Mouse (Mus musculus) forebrain, embryonic 16.5 days (tissue): ENCODE data around the gene Pdzrn3. TPM values are rescaled to one million over a fixed set of nuclear protein-coding genes. Genes with fewer than 3 reads are reported as not detected.

Source experiments
- ATAC-seq: fragments of 200-750 bp; cut with Nextera tagmentation; 2 replicates; pipeline ENCODE4 v1.8.0; 2017; ENCODE audit warnings: mild to moderate bottlenecking, moderate library complexity
- H3K27ac ChIP-seq: fragments of 300-500 bp; sonication (generic); 2 replicates; pipeline ENCODE4 v1.5.1; 2014; ENCODE audit warnings: low read length, control low read depth
- H3K27me3 ChIP-seq: fragments of 300-500 bp; sonication (generic); replicated peaks from 2 replicates; pipeline ENCODE4 v1.6.1; 2014; ENCODE audit warnings: low read length; ENCODE audit not compliant: control insufficient read depth, insufficient read depth
- H3K36me3 ChIP-seq: fragments of 300-500 bp; sonication (generic); 2 replicates; pipeline ENCODE4 v1.6.1; 2014; ENCODE audit not compliant: control insufficient read depth, insufficient read depth
- H3K4me1 ChIP-seq: fragments of 300-500 bp; sonication (generic); replicated peaks from 2 replicates; pipeline ENCODE4 v1.6.1; 2014; ENCODE audit warnings: low read length; ENCODE audit not compliant: control insufficient read depth, insufficient read depth
- H3K4me2 ChIP-seq: fragments of 300-500 bp; sonication (generic); 2 replicates; pipeline ENCODE4 v1.6.1; 2014; ENCODE audit warnings: mild to moderate bottlenecking, low read length, control low read depth
- H3K4me3 ChIP-seq: fragments of 300-500 bp; sonication (generic); replicated peaks from 2 replicates; pipeline ENCODE4 v1.5.1; 2014; ENCODE audit warnings: mild to moderate bottlenecking, low read length, control low read depth
- H3K9ac ChIP-seq: fragments of 300-500 bp; sonication (generic); replicated peaks from 2 replicates; pipeline ENCODE4 v1.6.1; 2014; ENCODE audit warnings: low read depth, low read length, control low read depth
- H3K9me3 ChIP-seq: fragments of 300-500 bp; sonication (generic); 2 replicates; pipeline ENCODE4 v1.6.1; 2016; ENCODE audit warnings: low read length; ENCODE audit not compliant: control insufficient read depth
- WGBS: fragments of 180-500 bp; shearing (Covaris S2); extraction: QIAGEN DNeasy Blood & Tissue Kit; methylation state at CpG from one replicate; pipeline ENCODE4 v1.1.7; 2014; 5-methylcytosine and 5-hydroxymethylcytosine counted together
- polyA plus RNA-seq: library from polyadenylated mRNA; unstranded; fragments of >200 nt; fragmentation: Nextera tagmentation; extraction: Ambion mirVana; gene quantifications from 2 replicates; pipeline ENCODE4 v1.2.1, GENCODE M21; 2015

Pdzrn3 gene
- polyA plus RNA-seq, 1 experiment from 2014 or later: 24.0 TPM

DNA sequence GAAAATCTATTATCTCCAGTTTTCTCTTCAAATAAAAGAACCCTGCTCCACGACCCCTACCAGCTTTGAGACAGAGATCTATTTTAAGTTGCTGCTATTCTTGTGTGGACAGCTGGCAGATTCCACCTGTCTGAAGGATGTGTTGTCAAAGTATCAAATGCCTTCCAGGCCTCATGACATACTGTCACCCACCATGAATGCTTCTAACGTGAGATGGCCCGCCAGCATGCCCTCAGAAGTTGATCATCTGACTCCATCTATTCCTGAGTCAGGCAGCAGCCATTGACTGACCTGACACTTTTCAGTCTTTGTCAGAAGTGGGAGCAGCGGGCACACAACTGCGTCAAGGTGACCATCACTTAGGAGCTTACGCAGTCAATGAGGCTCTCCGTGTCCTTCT, 37.6 kb downstream of the Pdzrn3 start:
- no peak for ATAC-seq
- WGBS: 93% methylated on average over 7 of the region's 7 CpGs
- H3K4me1 ChIP-seq: no peaks in the 10 kb centered on the region
- H3K27me3 ChIP-seq: no peaks in the 10 kb centered on the region
- H3K36me3 ChIP-seq: no peaks in the 10 kb centered on the region
- no peak overlapping the region for H3K4me2 ChIP-seq
- no peak overlapping the region for H3K27ac ChIP-seq
- no peak overlapping the region for H3K4me3 ChIP-seq
- no peak overlapping the region for H3K9ac ChIP-seq
- no peaks in the 10 kb centered on the region for H3K9me3 ChIP-seq

DNA sequence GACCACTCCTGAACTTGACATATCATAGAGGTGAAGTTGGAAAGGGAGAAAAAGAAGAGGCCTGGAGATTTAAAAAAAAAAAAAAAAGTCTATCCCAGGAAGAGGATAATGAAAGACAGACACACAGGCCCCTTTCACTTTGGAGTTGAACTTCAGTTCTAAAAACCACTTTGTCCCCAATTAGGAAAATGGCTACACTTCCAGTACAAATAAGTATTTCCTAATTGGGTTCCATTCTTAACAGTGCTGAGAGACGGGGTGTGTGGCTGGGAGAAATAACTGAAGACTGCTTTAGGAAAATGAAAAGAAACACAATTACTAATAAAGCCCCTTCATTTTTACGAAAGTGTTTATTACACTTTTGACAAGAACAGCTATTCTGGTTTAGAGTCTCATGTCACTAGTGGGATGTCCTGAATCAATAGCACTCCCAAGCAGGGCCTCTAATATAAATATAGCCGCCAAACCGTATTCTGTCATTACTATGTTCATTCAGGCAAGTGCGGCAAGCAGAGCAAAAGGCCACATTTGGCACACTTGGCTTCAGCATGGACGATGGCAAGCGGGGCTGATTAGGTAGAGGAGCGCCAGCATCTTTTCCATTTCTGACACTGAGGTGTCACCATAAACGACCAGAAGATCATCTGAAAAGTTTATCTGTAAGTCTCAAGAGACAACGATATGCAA, 39.7 kb downstream of the Pdzrn3 start:
- no peak overlapping the region for H3K4me2 ChIP-seq
- H3K27me3 ChIP-seq: no peaks in the 10 kb centered on the region
- 39% methylated on average over 10 of the region's 10 CpGs for WGBS
- no peaks in the 10 kb centered on the region for H3K36me3 ChIP-seq
- no peak overlapping the region for H3K4me3 ChIP-seq
- H3K4me1 ChIP-seq: no peaks in the 10 kb centered on the region
- no peak overlapping the region for H3K9ac ChIP-seq
- no peak overlapping the region for H3K27ac ChIP-seq
- ATAC-seq: no peak
- H3K9me3 ChIP-seq: no peaks in the 10 kb centered on the region

DNA sequence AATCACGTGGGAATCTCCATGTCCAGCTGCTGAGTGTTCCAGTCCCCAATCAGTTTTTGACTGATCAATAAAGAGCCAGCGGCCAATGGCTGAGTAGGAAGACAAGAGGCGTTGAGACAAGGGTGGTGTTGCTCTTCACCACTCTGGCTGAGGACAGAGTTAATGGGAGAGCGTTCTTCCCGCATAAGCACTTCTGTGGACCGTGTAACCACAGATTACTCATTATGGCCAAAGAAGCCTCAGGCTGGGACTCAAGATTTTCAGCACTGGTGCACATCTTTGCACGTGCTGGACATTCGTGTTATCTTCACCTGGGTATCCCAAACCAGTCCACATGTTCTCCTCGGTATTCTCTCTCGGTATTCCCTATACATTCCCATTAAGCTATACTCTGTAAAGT, 41.0 kb downstream of the Pdzrn3 start:
- H3K27me3 ChIP-seq: no peaks in the 10 kb centered on the region
- WGBS: 96% methylated on average over 10 of the region's 10 CpGs
- H3K27ac ChIP-seq: no peak overlapping the region
- H3K4me3 ChIP-seq: no peak overlapping the region
- ATAC-seq: no peak
- no peaks in the 10 kb centered on the region for H3K4me1 ChIP-seq
- no peaks in the 10 kb centered on the region for H3K9me3 ChIP-seq
- H3K4me2 ChIP-seq: no peak overlapping the region
- no peak overlapping the region for H3K9ac ChIP-seq
- no peaks in the 10 kb centered on the region for H3K36me3 ChIP-seq

- no peaks in the 10 kb centered on the region for H3K4me1 ChIP-seq
- no peak overlapping the region for H3K27ac ChIP-seq
- H3K9ac ChIP-seq: no peak overlapping the region
- H3K9me3 ChIP-seq: no peaks in the 10 kb centered on the region
- H3K36me3 ChIP-seq: no peaks in the 10 kb centered on the region
- 88% methylated on average over 1 of the region's 1 CpGs for WGBS
- no peak overlapping the region for H3K4me2 ChIP-seq
- H3K27me3 ChIP-seq: no peaks in the 10 kb centered on the region
- ATAC-seq: no peak
- H3K4me3 ChIP-seq: no peak overlapping the region
These were observed 42.0 kb downstream of the Pdzrn3 start for GRCm38 (mm10) chr6:101335744-101336143.

DNA sequence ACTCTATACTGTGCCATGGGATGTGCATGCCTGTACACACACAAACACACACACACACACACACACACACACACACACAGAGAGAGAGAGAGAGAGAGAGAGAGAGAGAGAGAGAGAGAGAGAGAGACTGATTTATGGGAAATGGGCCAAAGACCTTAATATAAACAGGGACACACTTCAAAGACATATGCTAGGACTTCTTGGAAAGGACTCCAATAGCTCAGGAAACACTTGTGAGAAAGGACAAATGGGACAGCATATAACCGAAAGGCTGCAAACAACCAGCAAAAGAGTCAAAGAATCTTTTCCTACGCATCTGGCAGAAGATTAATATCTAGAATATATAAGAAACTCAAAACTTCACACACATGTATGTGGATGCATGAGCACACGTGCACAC, 43.2 kb downstream of the Pdzrn3 start:
- Histone ChIP-seq H3K36me3 (no peaks in the 10 kb centered on the region), H3K27me3 (no peaks in the 10 kb centered on the region), H3K4me3 (no peak overlapping the region), H3K4me1 (no peaks in the 10 kb centered on the region), H3K9ac (no peak overlapping the region), H3K4me2 (no peak overlapping the region), H3K27ac (no peak overlapping the region), H3K9me3 (no peaks in the 10 kb centered on the region)
- no peak for ATAC-seq
- 87% methylated on average over 3 of the region's 3 CpGs for WGBS

DNA sequence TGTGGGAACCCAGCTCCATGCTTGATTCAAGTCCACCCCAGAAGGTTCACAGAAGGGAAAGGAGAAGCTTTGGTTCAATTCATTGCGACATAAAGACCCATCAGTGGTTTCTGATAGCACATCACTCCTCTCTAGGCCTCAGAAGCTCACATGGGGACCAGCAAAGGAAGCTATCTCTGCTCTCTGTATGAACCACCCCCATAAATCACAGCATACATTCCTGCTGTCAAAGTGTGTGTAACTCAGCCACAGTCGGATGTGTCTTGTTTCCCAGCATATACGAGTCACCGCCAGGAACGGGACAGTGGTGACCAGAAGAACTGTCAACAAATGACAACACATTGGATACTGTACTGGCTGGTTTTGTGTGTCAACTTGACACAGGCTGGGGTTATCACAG, 47.3 kb downstream of the Pdzrn3 start:
- ATAC-seq: no peak
- no peaks in the 10 kb centered on the region for H3K36me3 ChIP-seq
- H3K27me3 ChIP-seq: no peaks in the 10 kb centered on the region
- H3K9ac ChIP-seq: no peak overlapping the region
- no peak overlapping the region for H3K27ac ChIP-seq
- no peaks in the 10 kb centered on the region for H3K4me1 ChIP-seq
- no peak overlapping the region for H3K4me2 ChIP-seq
- no peaks in the 10 kb centered on the region for H3K9me3 ChIP-seq
- no peak overlapping the region for H3K4me3 ChIP-seq
- 90% methylated on average over 5 of the region's 5 CpGs for WGBS

GRCm38 (mm10) chr6:101329499-101329898, 48.2 kb downstream of the Pdzrn3 start:
- H3K9ac ChIP-seq: no peak overlapping the region
- H3K27me3 ChIP-seq: no peaks in the 10 kb centered on the region
- no peak overlapping the region for H3K4me3 ChIP-seq
- no peak overlapping the region for H3K4me2 ChIP-seq
- no peak for ATAC-seq
- H3K27ac ChIP-seq: no peak overlapping the region
- no peaks in the 10 kb centered on the region for H3K36me3 ChIP-seq
- WGBS: 77% methylated on average over 6 of the region's 6 CpGs
- H3K9me3 ChIP-seq: no peaks in the 10 kb centered on the region
- no peaks in the 10 kb centered on the region for H3K4me1 ChIP-seq

DNA sequence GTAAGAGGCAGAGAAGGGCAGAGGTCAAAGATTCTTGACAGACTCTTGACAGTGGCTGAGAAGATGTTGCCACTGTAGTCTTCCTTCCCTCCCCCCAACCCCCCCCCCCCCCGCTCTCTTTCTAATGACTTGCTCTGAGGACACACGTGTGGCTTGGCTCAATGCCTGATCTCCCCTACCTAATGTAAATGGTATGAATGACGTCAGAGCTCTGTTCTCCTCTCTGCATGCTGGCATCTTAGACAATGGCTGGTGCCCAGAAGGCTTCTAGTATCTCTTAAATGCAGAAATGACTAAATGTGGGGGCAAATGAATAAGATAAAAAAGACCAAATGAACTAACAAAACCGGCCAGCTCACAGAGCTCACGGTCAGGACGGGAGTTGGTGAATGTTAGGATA, 49.2 kb downstream of the Pdzrn3 start:
- no peaks in the 10 kb centered on the region for H3K27me3 ChIP-seq
- no peak for ATAC-seq
- H3K4me2 ChIP-seq: no peak overlapping the region
- no peaks in the 10 kb centered on the region for H3K4me1 ChIP-seq
- no peak overlapping the region for H3K4me3 ChIP-seq
- H3K27ac ChIP-seq: no peak overlapping the region
- no peak overlapping the region for H3K9ac ChIP-seq
- no peaks in the 10 kb centered on the region for H3K9me3 ChIP-seq
- no peaks in the 10 kb centered on the region for H3K36me3 ChIP-seq
- WGBS: 25% methylated on average over 6 of the region's 6 CpGs

DNA sequence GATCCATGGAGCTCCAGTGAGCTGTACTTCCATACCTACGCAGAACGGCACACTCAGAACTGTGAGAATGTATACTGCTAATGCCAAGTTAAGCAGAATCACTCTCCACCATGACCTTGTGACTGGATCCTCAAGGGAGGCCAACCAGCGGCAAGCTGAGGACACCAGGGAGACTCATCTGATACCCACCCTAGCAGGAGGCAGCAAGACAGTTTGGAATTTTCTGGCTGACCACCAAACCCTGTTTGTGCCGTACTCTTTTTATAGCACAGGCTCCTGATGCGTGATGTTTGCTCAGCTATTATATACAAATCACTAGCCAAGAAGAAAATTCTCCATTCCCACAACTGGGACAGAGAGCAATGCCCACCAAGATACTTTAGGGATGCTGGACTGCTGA, 50.0 kb downstream of the Pdzrn3 start:
- no peak overlapping the region for H3K4me2 ChIP-seq
- no peaks in the 10 kb centered on the region for H3K9me3 ChIP-seq
- ATAC-seq: no peak
- WGBS: 93% methylated on average over 5 of the region's 5 CpGs
- no peaks in the 10 kb centered on the region for H3K4me1 ChIP-seq
- no peak overlapping the region for H3K27ac ChIP-seq
- H3K9ac ChIP-seq: no peak overlapping the region
- H3K27me3 ChIP-seq: no peaks in the 10 kb centered on the region
- no peaks in the 10 kb centered on the region for H3K36me3 ChIP-seq
- H3K4me3 ChIP-seq: no peak overlapping the region

GRCm38 (mm10) chr6:101327196-101327595, 50.5 kb downstream of the Pdzrn3 start:
- no peak overlapping the region for H3K27ac ChIP-seq
- H3K36me3 ChIP-seq: no peaks in the 10 kb centered on the region
- WGBS: 73% methylated on average over 3 of the region's 3 CpGs
- H3K27me3 ChIP-seq: no peaks in the 10 kb centered on the region
- H3K4me2 ChIP-seq: no peak overlapping the region
- no peak overlapping the region for H3K4me3 ChIP-seq
- ATAC-seq: no peak
- H3K9me3 ChIP-seq: no peaks in the 10 kb centered on the region
- no peak overlapping the region for H3K9ac ChIP-seq
- no peaks in the 10 kb centered on the region for H3K4me1 ChIP-seq
